Mouse (Mus musculus) CH12.LX (cell line): ENCODE measurements at regions not wholly inside any gene's neighbourhood (a gene's known extent, or its start where the extent isn't known, plus 50 kb on each side); places are given as distances from the start of the nearest gene placed in this dataset.

ENCODE experiments used
- BHLHE40 ChIP-seq: IDR thresholded peaks from 2 replicates; pipeline ENCODE4 v1.6.1; 2011; ENCODE audit warnings: mild to moderate bottlenecking, low read depth, low read length, improper control_type of control experiment
- CTCF ChIP-seq, 2 experiments: IDR thresholded peaks in 1 of 2; conservative IDR thresholded peaks in 1 of 2; 2 replicates each; pipeline ENCODE4 v1.5.1; 2011 to 2012; ENCODE audit warnings: low read depth in 2 of 2, low read length in 2 of 2, improper control_type of control experiment in 1 of 2, inconsistent platforms in 1 of 2, mild to moderate bottlenecking in 1 of 2, moderate library complexity in 1 of 2
- EP300 ChIP-seq: IDR thresholded peaks from 2 replicates; pipeline ENCODE4 v1.6.1; 2011; ENCODE audit warnings: low read length, improper control_type of control experiment
- JUN ChIP-seq: IDR thresholded peaks from 2 replicates; pipeline ENCODE4 v1.6.1; 2011; ENCODE audit warnings: low read depth, mild to moderate bottlenecking, low read length, improper control_type of control experiment, moderate library complexity; ENCODE audit not compliant: insufficient read depth
- MAFK ChIP-seq: IDR thresholded peaks from 2 replicates; pipeline ENCODE4 v1.6.1; 2011; ENCODE audit warnings: low read length, improper control_type of control experiment; ENCODE audit not compliant: insufficient replicate concordance
- MAX ChIP-seq: IDR thresholded peaks from 2 replicates; pipeline ENCODE4 v1.6.1; 2011; ENCODE audit warnings: low read length, improper control_type of control experiment
- MEF2A ChIP-seq: IDR thresholded peaks from 2 replicates; pipeline ENCODE4 v1.6.1; 2014; ENCODE audit warnings: low read depth, mild to moderate bottlenecking, inconsistent platforms, low read length, improper control_type of control experiment, borderline replicate concordance
- POLR2A ChIP-seq: IDR thresholded peaks from 2 replicates; pipeline ENCODE4 v1.6.1; 2011; ENCODE audit warnings: low read depth, mild to moderate bottlenecking, improper control_type of control experiment, low read length
- SIN3A ChIP-seq: IDR thresholded peaks from 2 replicates; pipeline ENCODE4 v1.6.1; 2012; ENCODE audit warnings: low read length, improper control_type of control experiment, inconsistent platforms
- TBP ChIP-seq: conservative IDR thresholded peaks from 2 replicates; pipeline ENCODE4 v1.6.1; 2011; ENCODE audit warnings: low read depth, low read length, improper control_type of control experiment
- ZC3H11A ChIP-seq: IDR thresholded peaks from 2 replicates; pipeline ENCODE4 v1.6.1; 2012; ENCODE audit warnings: low read depth, mild to moderate bottlenecking, inconsistent platforms, low read length, improper control_type of control experiment

DNA sequence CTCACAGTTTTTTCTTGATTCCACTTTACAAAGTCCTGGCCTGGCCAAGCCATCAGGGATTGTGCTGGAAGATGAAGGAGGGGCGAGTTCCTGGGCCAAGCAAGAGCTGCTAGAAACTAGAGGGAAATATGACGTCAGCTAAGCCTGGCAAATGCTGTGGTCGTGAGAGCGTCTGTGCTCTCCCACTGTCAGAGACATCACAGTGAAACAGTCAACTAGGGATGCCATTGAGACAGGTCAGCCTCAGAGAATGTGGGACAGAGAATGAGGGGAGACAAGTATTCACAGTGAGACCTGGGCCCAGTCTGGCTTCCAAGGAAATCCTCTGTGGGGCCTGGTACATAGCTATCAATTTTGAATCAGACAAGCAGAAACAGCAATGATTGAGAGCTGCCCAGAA lies 252.5 kb upstream of the Myt1l start:
- TF ChIP-seq CTCF (conservative IDR thresholded peaks at IDR 0.05 in 1 of 2, IDR thresholded peaks at IDR 0.05 in 1 of 2; ENCODE audit: low read depth in 2 of 2, low read length in 2 of 2) (no peak), MAFK (no peak), EP300 (no peak), JUN (no peak), MEF2A (no peak), SIN3A (no peak), MAX (no peak), POLR2A (no peak), TBP (no peak), ZC3H11A (no peak), BHLHE40 (no peak)
